In the genomic region with DNA sequence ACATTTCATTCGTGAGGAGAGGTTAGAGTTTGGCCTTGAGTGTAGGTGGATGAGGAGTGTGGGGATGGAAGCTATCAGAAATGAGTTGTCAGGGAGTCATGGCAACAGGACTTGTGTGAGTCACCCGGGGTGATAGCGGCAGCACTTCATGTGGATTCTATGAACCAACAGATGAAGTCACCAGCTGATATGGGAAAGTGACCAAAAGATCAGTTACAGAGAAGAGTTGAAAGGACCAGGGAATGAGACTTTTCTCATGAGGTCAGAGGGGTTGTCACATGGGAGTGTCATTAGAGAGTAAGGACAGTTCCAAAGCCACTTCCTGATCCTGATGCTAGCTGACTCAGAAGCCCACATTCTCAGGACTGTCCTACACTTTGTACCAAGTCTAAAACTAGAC, we compare ENCODE assay signal across 15 mouse cellular contexts. TPM values are rescaled to one million over a fixed set of nuclear protein-coding genes. Genes with fewer than 3 reads are reported as not detected.
A peak's percentile ranks its signal among the peaks of the same experiment; 100 is the strongest.
DNase-seq lines count a peak whose midpoint lies in the region; ATAC-seq lines count a peak whose summit lies in the region.
"Had no signal": no experiment of that assay in that cellular context is flagged by ENCODE, and none has a peak within 500 bp of the region (broad histone marks: within the 10 kb centered on the region; RNA-seq: fewer than 3 reads in every experiment).

No protein-coding gene starts in this region.

- no peaks in the 10 kb centered on the region for H3K9me3 ChIP-seq in heart, embryonic 13.5 days
- H3K9me3 ChIP-seq in kidney, embryonic 14.5 days (ENCODE audit: control insufficient read depth, low read length): no peaks in the 10 kb centered on the region; the same call in 1 of the 2 replicates
- H3K9me3 ChIP-seq: embryonic facial prominence, embryonic 10.5 days; forebrain, embryonic 10.5 days; hindbrain, embryonic 13.5 days; limb, embryonic 13.5 days had no signal

- H3K36me3 ChIP-seq in heart, embryonic 13.5 days: peaks cover 9% of the 10 kb centered on the region; the same call in 1 of the 2 replicates
- no peaks in the 10 kb centered on the region for H3K36me3 ChIP-seq in kidney, embryonic 14.5 days (ENCODE audit: control insufficient read depth, insufficient read depth, low read length)
- H3K36me3 ChIP-seq: embryonic facial prominence, embryonic 10.5 days; forebrain, embryonic 10.5 days; G1E; hindbrain, embryonic 13.5 days; limb, embryonic 13.5 days had no signal

- intact Hi-C loops in left cerebral cortex, postnatal 10 days (cut with DNase I): loop anchor here (5.0 kb wide), 2 partner anchors 144 to 234 kb away; no protein-coding TSS in a partner anchor

- peak; percentile 79 to 87 for DNase-seq in adrenal gland, adult (ENCODE audit: inconsistent age in 2 of 2, low spot score in 1 of 2)
- DNase-seq in adrenal gland, postnatal 4 days (ENCODE audit: low spot score in 2 of 2): no peak
- peak; percentile 71 for DNase-seq in 3T3-L1 (ENCODE audit: low read depth, low spot score)
- DNase-seq in adrenal gland, postnatal 25 days: peak; percentile 60
- no peak for DNase-seq in frontal cortex, postnatal 10 days (ENCODE audit: low spot score in 2 of 2)
- no peak for DNase-seq in left cerebral cortex, postnatal 10 days (ENCODE audit: extremely low spot score in 1 of 2, low spot score in 2 of 2)
- DNase-seq: cerebellum, adult 9-10 months; kidney, adult 8-10 months had no signal

- H3K4me3 ChIP-seq in heart, embryonic 13.5 days: no peak overlapping the region
- no peak overlapping the region for H3K4me3 ChIP-seq in kidney, embryonic 14.5 days (ENCODE audit: low read length)
- H3K4me3 ChIP-seq: embryonic facial prominence, embryonic 10.5 days; forebrain, embryonic 10.5 days; hindbrain, embryonic 13.5 days; limb, embryonic 13.5 days had no signal

- WGBS in heart, embryonic 13.5 days: 30% methylated on average over 3 of the region's 3 CpGs
- WGBS in kidney, embryonic 14.5 days: 88% methylated on average over 3 of the region's 3 CpGs

- peaks cover 83% of the 10 kb centered on the region for H3K4me1 ChIP-seq in heart, embryonic 13.5 days
- H3K4me1 ChIP-seq in kidney, embryonic 14.5 days (ENCODE audit: control insufficient read depth, insufficient read depth, low read length): 0 out of 2 replicates have a peak, but pooled peaks cover 7% of the 10 kb centered on the region
- H3K4me1 ChIP-seq: forebrain, embryonic 10.5 days; hindbrain, embryonic 13.5 days had no signal

- peak overlapping the region; percentile 54 for H3K4me2 ChIP-seq in heart, embryonic 13.5 days
- H3K4me2 ChIP-seq in kidney, embryonic 14.5 days (replicated peaks; ENCODE audit: low read depth, low read length): no peak overlapping the region
- H3K4me2 ChIP-seq: hindbrain, embryonic 13.5 days had no signal

- no peaks in the 10 kb centered on the region for H3K27me3 ChIP-seq in heart, embryonic 13.5 days (replicated peaks)
- no peaks in the 10 kb centered on the region; the same call in 1 of the 2 replicates for H3K27me3 ChIP-seq in kidney, embryonic 14.5 days (ENCODE audit: control insufficient read depth, insufficient read depth, low read length)
- H3K27me3 ChIP-seq: limb, embryonic 13.5 days had no signal

- no peak for ATAC-seq in heart, embryonic 13.5 days (ENCODE audit: extremely low read depth, insufficient number of reproducible peaks, low FRiP score, low TSS enrichment)
- ATAC-seq in kidney, embryonic 14.5 days (ENCODE audit: low FRiP score, low TSS enrichment): no peak

- 0 out of 2 replicates have a peak overlapping the region, but pooled peaks have one; percentile 60 for H3K9ac ChIP-seq in heart, embryonic 13.5 days
- H3K9ac ChIP-seq in kidney, embryonic 14.5 days (ENCODE audit: low read depth, low read length): no peak overlapping the region
- H3K9ac ChIP-seq: hindbrain, embryonic 13.5 days; limb, embryonic 13.5 days had no signal

- peak overlapping the region; percentile 84 for H3K27ac ChIP-seq in heart, embryonic 13.5 days (replicated peaks)
- H3K27ac ChIP-seq in kidney, embryonic 14.5 days (ENCODE audit: low read depth, low read length): no peak overlapping the region
- H3K27ac ChIP-seq: hindbrain, embryonic 13.5 days had no signal

RNA-seq across cellular contexts. Expression of a gene that starts 38.3 kb away (rescaled TPM):
- total RNA-seq in adrenal gland, postnatal 4 days (2021): 10 to 100 TPM; 56.9 to 65.9 TPM
- 67.2 and 126 TPM in 2 replicates for total RNA-seq in adrenal gland, postnatal 25 days (2021)
- 49.3 and 52.6 TPM in 2 replicates for polyA plus RNA-seq in heart, embryonic 13.5 days (2015; fragmentation: Nextera tagmentation; extraction: Ambion mirVana)
- 5.7 and 18.7 TPM in 2 replicates for polyA plus RNA-seq in kidney, embryonic 14.5 days (2014; fragmentation: Nextera tagmentation; extraction: Ambion mirVana)
- total RNA-seq in left cerebral cortex, postnatal 10 days (2021): 10 to 100 TPM; 19.1 to 20.7 TPM
- total RNA-seq: G1E had no signal
- polyA plus RNA-seq: G1E had no signal

Comparison
In these comparisons a context has a peak if more than half of its experiments do, and no peak if none do; other contexts are left out.
1. DNase-seq: peak in adrenal gland, adult (2 of 2), 3T3-L1 (single experiment) and adrenal gland, postnatal 25 days (single experiment); none in adrenal gland, postnatal 4 days (0 of 2), frontal cortex, postnatal 10 days (0 of 2) and left cerebral cortex, postnatal 10 days (0 of 2).